Mouse (Mus musculus): ENCODE data around the gene Galnt2. TPM values are rescaled to one million over a fixed set of nuclear protein-coding genes. Genes with fewer than 3 reads are reported as not detected.

The Galnt2 gene
- polyA plus RNA-seq, 1 experiment: 11.5 TPM

GRCm38 (mm10) chr8:124386225-124386899 lies 155.2 kb downstream of the Galnt2 start:
- TF ChIP-seq CTCF (IDR thresholded peaks at IDR 0.05; ENCODE audit: low read depth, low read length): no peak
- no peak for TF ChIP-seq POLR2A (IDR thresholded peaks at IDR 0.05; ENCODE audit: insufficient read depth, low read length)
- TF ChIP-seq EP300 (IDR thresholded peaks at IDR 0.05; ENCODE audit: insufficient read depth, low read depth, low read length): no peak
- Histone ChIP-seq H3K4me1 (ENCODE audit: control insufficient read depth, insufficient read depth, low read length) (no peaks in the 10 kb centered on the region), H3K9ac (ENCODE audit: low read depth, poor library complexity, severe bottlenecking) (no peak overlapping the region)

GRCm38 (mm10) chr8:124389495-124389894 lies 158.3 kb downstream of the Galnt2 start:
- peaks cover 2% of the 10 kb centered on the region for H3K4me1 ChIP-seq (ENCODE audit: control insufficient read depth, insufficient read depth, low read length)
- TF ChIP-seq POLR2A (IDR thresholded peaks at IDR 0.05; ENCODE audit: insufficient read depth, low read length): no peak
- no peak for TF ChIP-seq EP300 (IDR thresholded peaks at IDR 0.05; ENCODE audit: insufficient read depth, low read depth, low read length)
- no peak for TF ChIP-seq CTCF (IDR thresholded peaks at IDR 0.05; ENCODE audit: low read depth, low read length)

More at GRCm38 (mm10) chr8:124386225-124386899, 155.2 kb downstream of the Galnt2 start:
- Histone ChIP-seq H3K4me3 (ENCODE audit: low read depth, low read length) (no peak overlapping the region), H3K9me3 (replicated peaks; ENCODE audit: control insufficient read depth, insufficient read depth, low read length, poor library complexity, severe bottlenecking) (no peaks in the 10 kb centered on the region), H3K27ac (ENCODE audit: insufficient read depth, low read length) (no peak overlapping the region), H3K36me3 (ENCODE audit: control insufficient read depth, insufficient read depth, low read length, poor library complexity, severe bottlenecking) (no peaks in the 10 kb centered on the region), H3K27me3 (ENCODE audit: control insufficient read depth, insufficient read depth, low read length, poor library complexity, severe bottlenecking) (no peaks in the 10 kb centered on the region)

GRCm38 (mm10) chr8:124391191-124391590 lies 160.0 kb downstream of the Galnt2 start:
- TF ChIP-seq CTCF (IDR thresholded peaks at IDR 0.05; ENCODE audit: low read depth, low read length): no peak
- no peak for TF ChIP-seq POLR2A (IDR thresholded peaks at IDR 0.05; ENCODE audit: insufficient read depth, low read length)
- no peak for TF ChIP-seq EP300 (IDR thresholded peaks at IDR 0.05; ENCODE audit: insufficient read depth, low read depth, low read length)
- Histone ChIP-seq H3K36me3 (ENCODE audit: control insufficient read depth, insufficient read depth, low read length, poor library complexity, severe bottlenecking) (no peaks in the 10 kb centered on the region), H3K4me3 (ENCODE audit: low read depth, low read length) (no peak overlapping the region), H3K4me1 (ENCODE audit: control insufficient read depth, insufficient read depth, low read length) (peaks cover 2% of the 10 kb centered on the region), H3K9ac (ENCODE audit: low read depth, poor library complexity, severe bottlenecking) (no peak overlapping the region), H3K9me3 (replicated peaks; ENCODE audit: control insufficient read depth, insufficient read depth, low read length, poor library complexity, severe bottlenecking) (no peaks in the 10 kb centered on the region), H3K27ac (ENCODE audit: insufficient read depth, low read length) (no peak overlapping the region), H3K27me3 (ENCODE audit: control insufficient read depth, insufficient read depth, low read length, poor library complexity, severe bottlenecking) (no peaks in the 10 kb centered on the region)

More at GRCm38 (mm10) chr8:124389495-124389894, 158.3 kb downstream of the Galnt2 start:
- Histone ChIP-seq H3K4me3 (ENCODE audit: low read depth, low read length) (no peak overlapping the region), H3K27ac (ENCODE audit: insufficient read depth, low read length) (no peak overlapping the region), H3K36me3 (ENCODE audit: control insufficient read depth, insufficient read depth, low read length, poor library complexity, severe bottlenecking) (no peaks in the 10 kb centered on the region), H3K27me3 (ENCODE audit: control insufficient read depth, insufficient read depth, low read length, poor library complexity, severe bottlenecking) (no peaks in the 10 kb centered on the region), H3K9ac (ENCODE audit: low read depth, poor library complexity, severe bottlenecking) (no peak overlapping the region), H3K9me3 (replicated peaks; ENCODE audit: control insufficient read depth, insufficient read depth, low read length, poor library complexity, severe bottlenecking) (no peaks in the 10 kb centered on the region)

GRCm38 (mm10) chr8:124392271-124393012 lies 161.3 kb downstream of the Galnt2 start:
- Histone ChIP-seq H3K4me1 (ENCODE audit: control insufficient read depth, insufficient read depth, low read length) (peaks cover 2% of the 10 kb centered on the region), H3K4me3 (ENCODE audit: low read depth, low read length) (no peak overlapping the region), H3K9ac (ENCODE audit: low read depth, poor library complexity, severe bottlenecking) (no peak overlapping the region), H3K9me3 (replicated peaks; ENCODE audit: control insufficient read depth, insufficient read depth, low read length, poor library complexity, severe bottlenecking) (no peaks in the 10 kb centered on the region), H3K27ac (ENCODE audit: insufficient read depth, low read length) (no peak overlapping the region), H3K27me3 (ENCODE audit: control insufficient read depth, insufficient read depth, low read length, poor library complexity, severe bottlenecking) (no peaks in the 10 kb centered on the region), H3K36me3 (ENCODE audit: control insufficient read depth, insufficient read depth, low read length, poor library complexity, severe bottlenecking) (no peaks in the 10 kb centered on the region)
- TF ChIP-seq EP300 (IDR thresholded peaks at IDR 0.05; ENCODE audit: insufficient read depth, low read depth, low read length) (no peak), POLR2A (IDR thresholded peaks at IDR 0.05; ENCODE audit: insufficient read depth, low read length) (no peak), CTCF (IDR thresholded peaks at IDR 0.05; ENCODE audit: low read depth, low read length) (no peak)

- Histone ChIP-seq H3K27ac (ENCODE audit: insufficient read depth, low read length) (no peak overlapping the region), H3K36me3 (ENCODE audit: control insufficient read depth, insufficient read depth, low read length, poor library complexity, severe bottlenecking) (no peaks in the 10 kb centered on the region), H3K4me1 (ENCODE audit: control insufficient read depth, insufficient read depth, low read length) (peaks cover 2% of the 10 kb centered on the region), H3K9me3 (replicated peaks; ENCODE audit: control insufficient read depth, insufficient read depth, low read length, poor library complexity, severe bottlenecking) (no peaks in the 10 kb centered on the region), H3K4me3 (ENCODE audit: low read depth, low read length) (no peak overlapping the region), H3K27me3 (ENCODE audit: control insufficient read depth, insufficient read depth, low read length, poor library complexity, severe bottlenecking) (no peaks in the 10 kb centered on the region), H3K9ac (ENCODE audit: low read depth, poor library complexity, severe bottlenecking) (no peak overlapping the region)
- TF ChIP-seq POLR2A (IDR thresholded peaks at IDR 0.05; ENCODE audit: insufficient read depth, low read length): no peak
- TF ChIP-seq EP300 (IDR thresholded peaks at IDR 0.05; ENCODE audit: insufficient read depth, low read depth, low read length): no peak
- no peak for TF ChIP-seq CTCF (IDR thresholded peaks at IDR 0.05; ENCODE audit: low read depth, low read length)
These were observed 161.8 kb downstream of the Galnt2 start for GRCm38 (mm10) chr8:124393013-124393412.

GRCm38 (mm10) chr8:124393927-124394326 lies 162.7 kb downstream of the Galnt2 start:
- Histone ChIP-seq H3K4me3 (ENCODE audit: low read depth, low read length) (no peak overlapping the region), H3K36me3 (ENCODE audit: control insufficient read depth, insufficient read depth, low read length, poor library complexity, severe bottlenecking) (no peaks in the 10 kb centered on the region), H3K9me3 (replicated peaks; ENCODE audit: control insufficient read depth, insufficient read depth, low read length, poor library complexity, severe bottlenecking) (no peaks in the 10 kb centered on the region), H3K9ac (ENCODE audit: low read depth, poor library complexity, severe bottlenecking) (no peak overlapping the region), H3K27me3 (ENCODE audit: control insufficient read depth, insufficient read depth, low read length, poor library complexity, severe bottlenecking) (no peaks in the 10 kb centered on the region), H3K4me1 (ENCODE audit: control insufficient read depth, insufficient read depth, low read length) (peaks cover 2% of the 10 kb centered on the region), H3K27ac (ENCODE audit: insufficient read depth, low read length) (no peak overlapping the region)
- TF ChIP-seq POLR2A (IDR thresholded peaks at IDR 0.05; ENCODE audit: insufficient read depth, low read length) (no peak), CTCF (IDR thresholded peaks at IDR 0.05; ENCODE audit: low read depth, low read length) (peak; percentile 58)

All from ES-Bruce4 (cell line).